Mouse (Mus musculus): ENCODE data around the gene Hcst.

DNA sequence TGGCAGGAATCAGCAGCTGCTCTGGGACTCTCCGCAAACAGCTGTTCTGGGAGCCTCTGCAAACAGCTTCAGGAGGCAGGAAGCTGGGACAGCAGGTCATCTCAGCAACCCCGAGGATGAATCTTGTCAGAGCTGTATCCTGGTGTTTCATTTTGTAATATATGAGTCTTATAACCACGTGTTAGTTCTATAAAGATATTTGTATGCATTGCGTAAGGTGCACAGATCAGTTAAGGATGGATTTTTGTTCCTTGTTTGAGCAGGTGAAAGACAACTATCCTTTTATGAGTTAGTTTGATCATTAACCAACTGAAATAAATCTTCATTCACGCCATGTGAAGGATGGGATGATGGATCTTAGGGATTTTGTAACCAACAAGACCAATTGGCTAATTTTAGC lies 39.6 kb downstream of the Hcst start:
- TF ChIP-seq CTCF (IDR thresholded peaks at IDR 0.05; ENCODE audit: insufficient read depth, low read depth, low read length) (no peak), POLR2A (IDR thresholded peaks at IDR 0.05; ENCODE audit: insufficient read depth, low read depth, low read length) (no peak)
